Mouse (Mus musculus): ENCODE results near the gene Ppp1r35. TPM values are rescaled to one million over a fixed set of nuclear protein-coding genes. Genes with fewer than 3 reads are reported as not detected.

Gene Ppp1r35
- polyA plus RNA-seq, 1 experiment from 2014 or later, result 78.3 TPM

DNA sequence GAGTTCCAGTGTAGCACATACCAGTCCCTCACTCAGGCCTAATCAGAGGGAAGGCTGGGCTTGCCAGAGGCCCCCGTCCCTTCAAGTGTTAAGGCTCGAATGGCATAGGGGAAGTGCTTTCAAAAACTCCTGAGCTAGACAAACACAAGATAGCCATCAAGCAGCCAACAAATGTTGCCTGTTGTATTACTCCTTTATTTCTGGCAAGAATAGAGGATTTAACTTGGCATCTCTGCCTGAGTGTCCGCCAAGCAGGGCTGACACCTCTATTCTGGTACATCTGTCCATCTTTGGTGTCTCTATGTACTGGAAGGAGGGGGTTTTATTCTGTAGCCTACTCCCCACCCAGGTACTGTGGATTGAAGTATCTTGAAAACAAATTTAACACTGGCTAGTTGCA, 22.5 kb upstream of the Ppp1r35 start:
- DNase-seq (ENCODE audit: low spot score), result no peak
- Histone ChIP-seq H3K36me3 (peaks cover 79% of the 10 kb centered on the region), H3K4me1 (replicated peaks) (peaks cover 23% of the 10 kb centered on the region; the same call in 1 of the 2 replicates), H3K27me3 (ENCODE audit: insufficient read depth, poor library complexity, severe bottlenecking) (no peaks in the 10 kb centered on the region), H3K4me3 (no peak overlapping the region), H3K9me3 (no peaks in the 10 kb centered on the region), H3K27ac (no peak overlapping the region)
- 87% methylated on average over 3 of the region's 3 CpGs for WGBS

DNA sequence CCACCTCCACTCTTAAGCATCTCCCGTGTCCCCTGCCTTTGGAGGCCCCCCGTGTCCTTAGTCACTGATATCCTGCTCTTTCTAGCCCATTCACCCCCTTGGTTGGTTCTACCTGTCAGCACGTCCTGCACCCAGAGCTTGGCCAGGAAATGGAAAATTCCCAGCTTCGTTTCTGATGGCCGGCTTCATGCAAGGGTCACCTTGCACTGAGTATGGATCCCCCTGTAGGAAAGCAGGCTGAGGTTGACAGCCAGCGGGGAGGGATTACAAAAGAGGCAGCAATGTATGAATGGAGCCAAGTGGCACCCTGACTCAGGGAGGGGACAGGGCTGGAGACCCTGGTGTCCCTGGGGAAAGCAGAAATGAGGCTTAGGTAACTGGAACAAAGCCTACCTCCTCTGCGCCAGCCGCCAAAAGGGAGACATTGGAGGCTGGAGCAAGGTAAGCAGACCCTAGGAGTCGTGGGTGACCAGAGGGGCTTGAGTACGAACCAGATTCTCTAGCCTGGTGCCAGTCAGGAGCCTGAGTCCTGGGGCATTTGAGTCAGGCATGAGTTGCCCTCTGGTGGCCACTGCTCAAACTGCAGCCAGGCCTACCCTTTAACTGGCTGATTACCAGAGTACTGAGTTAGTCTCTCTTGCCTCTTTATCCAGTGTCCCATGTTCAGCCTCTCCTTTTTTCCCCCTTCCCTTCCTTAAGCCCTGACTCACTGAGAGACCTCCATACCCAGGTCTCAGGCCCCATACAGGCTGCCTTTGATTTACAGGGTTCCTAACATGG, 21.6 kb upstream of the Ppp1r35 start:
- no peaks in the 10 kb centered on the region for H3K27me3 ChIP-seq (ENCODE audit: insufficient read depth, poor library complexity, severe bottlenecking)
- peaks cover 23% of the 10 kb centered on the region; the same call in 1 of the 2 replicates for H3K4me1 ChIP-seq (replicated peaks)
- peak; percentile 83 for DNase-seq (ENCODE audit: low spot score)
- peaks cover 69% of the 10 kb centered on the region for H3K36me3 ChIP-seq
- H3K9me3 ChIP-seq, result no peaks in the 10 kb centered on the region
- H3K4me3 ChIP-seq, result no peak overlapping the region
- 46% methylated on average over 10 of the region's 10 CpGs for WGBS
- H3K27ac ChIP-seq, result no peak overlapping the region

DNA sequence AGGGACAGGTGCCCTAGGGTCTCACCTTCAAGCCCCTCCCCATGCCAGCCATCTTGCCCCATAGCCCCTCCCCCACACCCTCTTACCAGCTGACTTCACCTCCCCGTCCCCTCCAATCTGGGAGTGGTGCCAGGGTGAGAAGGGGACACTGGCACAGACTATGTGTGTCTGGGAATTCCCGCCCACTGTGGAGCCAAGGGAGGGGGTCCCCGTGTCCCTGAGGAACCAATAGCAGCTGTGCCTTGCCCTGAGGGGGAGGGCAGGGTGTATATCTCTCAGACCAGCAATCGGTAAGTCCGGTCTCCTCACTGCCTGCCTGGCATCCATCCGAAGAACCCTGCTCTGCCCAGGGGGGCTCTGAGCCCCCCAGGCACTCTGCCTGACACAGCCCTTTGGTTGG, 20.8 kb upstream of the Ppp1r35 start:
- no peak for DNase-seq (ENCODE audit: low spot score)
- WGBS, result 86% methylated on average over 6 of the region's 6 CpGs
- H3K27me3 ChIP-seq (ENCODE audit: insufficient read depth, poor library complexity, severe bottlenecking), result no peaks in the 10 kb centered on the region
- H3K36me3 ChIP-seq, result peaks cover 62% of the 10 kb centered on the region
- H3K9me3 ChIP-seq, result no peaks in the 10 kb centered on the region
- H3K4me3 ChIP-seq, result no peak overlapping the region
- H3K4me1 ChIP-seq (replicated peaks), result peaks cover 22% of the 10 kb centered on the region; the same call in 1 of the 2 replicates
- H3K27ac ChIP-seq, result no peak overlapping the region

DNA sequence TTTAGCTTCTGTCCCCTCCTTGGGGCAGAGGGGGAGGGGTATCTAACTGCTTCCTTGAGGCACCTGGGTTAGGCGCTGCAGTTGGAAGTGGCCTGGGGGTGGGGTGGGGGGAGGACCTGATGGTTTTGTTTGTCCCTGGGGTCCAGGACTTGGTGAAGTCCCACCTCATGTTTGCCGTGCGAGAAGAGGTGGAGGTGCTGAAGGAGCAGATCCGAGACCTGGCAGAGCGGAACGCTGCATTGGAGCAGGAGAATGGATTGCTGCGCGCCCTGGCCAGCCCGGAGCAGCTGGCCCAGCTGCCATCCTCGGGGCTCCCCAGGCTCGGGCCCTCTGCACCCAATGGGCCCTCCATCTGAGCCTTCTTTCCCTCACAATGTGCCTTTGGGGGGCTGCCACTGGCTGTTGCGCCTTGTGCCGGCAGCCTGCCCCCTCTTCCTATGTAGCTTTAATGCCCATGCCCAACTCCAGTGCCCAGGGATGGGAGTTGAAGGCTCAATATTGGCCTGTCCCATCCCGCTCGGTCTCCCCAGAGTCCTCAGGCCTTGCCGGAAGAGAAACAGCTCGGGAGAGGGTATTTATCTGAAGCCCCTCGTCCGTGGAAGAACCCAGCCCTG, 19.6 kb upstream of the Ppp1r35 start:
- H3K9me3 ChIP-seq, result no peaks in the 10 kb centered on the region
- H3K27me3 ChIP-seq (ENCODE audit: insufficient read depth, poor library complexity, severe bottlenecking), result no peaks in the 10 kb centered on the region
- H3K36me3 ChIP-seq, result peaks cover 51% of the 10 kb centered on the region
- peaks cover 16% of the 10 kb centered on the region; the same call in 1 of the 2 replicates for H3K4me1 ChIP-seq (replicated peaks)
- WGBS, result 91% methylated on average over 19 of the region's 19 CpGs
- H3K27ac ChIP-seq, result no peak overlapping the region
- no peak overlapping the region for H3K4me3 ChIP-seq
- no peak for DNase-seq (ENCODE audit: low spot score)

DNA sequence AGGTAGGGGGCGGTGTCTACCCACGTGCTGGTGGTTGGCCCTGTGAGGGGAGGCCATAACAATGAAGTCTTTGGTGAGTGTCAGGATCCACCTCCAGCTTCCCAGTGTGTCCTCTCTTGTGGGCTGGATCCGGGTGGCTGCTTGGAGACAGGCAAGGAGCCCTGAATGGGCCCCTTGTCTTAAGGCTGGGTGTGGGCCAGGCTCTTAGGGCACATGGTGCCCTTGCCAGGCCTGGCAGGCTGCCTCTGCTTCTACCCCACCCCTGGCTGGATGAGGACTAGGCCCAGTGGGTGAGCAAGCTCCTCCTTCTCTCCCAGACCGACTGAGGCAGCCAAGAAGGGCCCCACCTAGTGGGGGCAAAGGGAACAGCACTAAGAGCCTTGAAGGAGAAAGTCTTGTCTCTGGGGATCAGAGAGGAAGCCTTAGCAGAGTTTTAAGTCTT, 18.7 kb upstream of the Ppp1r35 start:
- WGBS, result 24% methylated on average over 4 of the region's 4 CpGs
- Histone ChIP-seq H3K9me3 (no peaks in the 10 kb centered on the region), H3K36me3 (peaks cover 44% of the 10 kb centered on the region), H3K27me3 (ENCODE audit: insufficient read depth, poor library complexity, severe bottlenecking) (no peaks in the 10 kb centered on the region), H3K4me3 (peak overlapping the region; percentile 9; the same call in 1 of the 2 replicates), H3K4me1 (replicated peaks) (peaks cover 24% of the 10 kb centered on the region; the same call in 1 of the 2 replicates), H3K27ac (peak overlapping the region; percentile 29; the same call in 1 of the 2 replicates)
- peak; percentile 78 for DNase-seq (ENCODE audit: low spot score)

DNA sequence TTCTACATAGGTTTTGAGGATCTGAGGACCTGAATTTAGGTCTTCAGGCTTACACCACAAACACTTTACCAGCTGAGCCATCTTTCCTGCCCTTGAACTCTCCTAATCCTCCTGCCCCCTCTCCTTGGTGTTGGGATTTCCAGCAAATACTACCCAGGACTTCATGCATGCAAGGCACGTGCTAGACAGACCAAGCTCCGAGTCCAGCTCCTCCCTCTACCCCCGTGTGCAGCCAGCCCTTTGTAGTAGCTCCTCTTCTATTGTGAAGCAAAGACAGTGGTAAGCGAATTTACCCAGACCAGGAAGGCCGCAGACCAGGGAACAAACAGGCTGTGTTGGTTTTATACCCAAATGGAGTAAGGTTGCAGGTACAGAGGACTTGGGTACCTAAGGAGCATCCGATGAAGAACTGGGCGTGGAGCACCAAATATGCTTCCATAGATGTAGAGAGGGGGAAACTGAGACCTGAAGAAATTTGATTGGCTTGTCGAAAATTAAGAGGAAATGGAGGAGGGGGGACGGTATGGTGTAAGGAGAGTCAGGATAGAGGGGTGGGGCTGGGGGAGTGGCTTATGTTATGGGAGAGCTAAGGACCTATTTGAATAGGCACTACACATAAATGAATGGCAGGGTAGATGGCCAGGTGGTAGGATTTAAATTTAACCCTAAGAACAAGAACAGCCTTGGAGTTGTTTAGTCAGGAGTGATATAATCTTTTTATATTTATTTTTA, 13.9 kb upstream of the Ppp1r35 start:
- Histone ChIP-seq H3K4me1 (replicated peaks) (peaks cover 26% of the 10 kb centered on the region; the same call in 1 of the 2 replicates), H3K9me3 (0 out of 2 replicates have a peak, but pooled peaks cover 2% of the 10 kb centered on the region), H3K4me3 (no peak overlapping the region), H3K27me3 (ENCODE audit: insufficient read depth, poor library complexity, severe bottlenecking) (no peaks in the 10 kb centered on the region), H3K27ac (no peak overlapping the region), H3K36me3 (peaks cover 4% of the 10 kb centered on the region; the same call in 1 of the 2 replicates)
- no peak for DNase-seq (ENCODE audit: low spot score)
- 57% methylated on average over 9 of the region's 9 CpGs for WGBS

DNA sequence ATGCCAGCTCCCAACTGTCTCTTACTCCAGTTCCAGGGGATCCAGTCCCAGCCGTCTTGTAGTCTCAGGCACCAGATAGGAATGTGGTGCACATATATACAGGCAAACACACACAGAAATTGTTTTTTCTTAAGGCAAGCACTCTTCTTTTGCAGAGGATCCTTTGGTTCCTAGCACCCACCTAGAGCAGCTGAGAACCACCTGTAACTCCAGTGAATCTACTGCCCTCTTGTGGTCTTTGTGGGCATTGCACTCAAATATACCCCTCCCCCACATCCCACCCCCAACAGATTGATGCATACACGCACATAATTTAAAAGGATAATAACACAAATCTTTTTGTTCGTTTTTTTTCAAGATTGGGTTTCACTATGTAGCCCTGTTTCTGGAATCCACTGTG, 12.4 kb upstream of the Ppp1r35 start:
- Histone ChIP-seq H3K4me3 (no peak overlapping the region), H3K27ac (no peak overlapping the region), H3K9me3 (0 out of 2 replicates have a peak, but pooled peaks cover 2% of the 10 kb centered on the region), H3K4me1 (replicated peaks) (peaks cover 24% of the 10 kb centered on the region; the same call in 1 of the 2 replicates), H3K27me3 (ENCODE audit: insufficient read depth, poor library complexity, severe bottlenecking) (no peaks in the 10 kb centered on the region), H3K36me3 (no peaks in the 10 kb centered on the region)
- no peak for DNase-seq (ENCODE audit: low spot score)
- 61% methylated on average over 3 of the region's 3 CpGs for WGBS

DNA sequence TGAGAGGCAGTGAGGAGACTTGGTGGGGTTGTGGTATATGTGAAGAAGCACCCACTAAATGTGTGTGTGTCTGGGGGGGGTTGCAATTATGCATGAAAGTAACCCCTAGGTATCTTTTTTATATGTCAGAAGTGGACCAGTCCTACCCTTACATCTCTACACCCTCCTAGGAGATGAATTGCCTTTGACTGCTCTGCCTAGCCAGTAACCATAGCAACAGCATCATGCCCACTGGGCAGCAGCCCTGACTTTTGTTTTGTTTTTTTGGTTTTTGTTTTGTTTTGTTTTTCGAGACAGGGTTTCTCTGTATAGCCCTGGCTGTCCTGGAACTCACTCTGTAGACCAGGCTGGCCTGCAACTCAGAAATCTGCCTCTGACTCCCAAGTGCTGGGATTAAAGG, 10.2 kb upstream of the Ppp1r35 start:
- Histone ChIP-seq H3K36me3 (no peaks in the 10 kb centered on the region), H3K27ac (no peak overlapping the region), H3K27me3 (ENCODE audit: insufficient read depth, poor library complexity, severe bottlenecking) (no peaks in the 10 kb centered on the region), H3K9me3 (0 out of 2 replicates have a peak, but pooled peaks cover 2% of the 10 kb centered on the region), H3K4me1 (replicated peaks) (peaks cover 24% of the 10 kb centered on the region; the same call in 1 of the 2 replicates), H3K4me3 (no peak overlapping the region)
- DNase-seq (ENCODE audit: low spot score), result no peak
- WGBS, result 43% methylated on average over 1 of the region's 1 CpGs

DNA sequence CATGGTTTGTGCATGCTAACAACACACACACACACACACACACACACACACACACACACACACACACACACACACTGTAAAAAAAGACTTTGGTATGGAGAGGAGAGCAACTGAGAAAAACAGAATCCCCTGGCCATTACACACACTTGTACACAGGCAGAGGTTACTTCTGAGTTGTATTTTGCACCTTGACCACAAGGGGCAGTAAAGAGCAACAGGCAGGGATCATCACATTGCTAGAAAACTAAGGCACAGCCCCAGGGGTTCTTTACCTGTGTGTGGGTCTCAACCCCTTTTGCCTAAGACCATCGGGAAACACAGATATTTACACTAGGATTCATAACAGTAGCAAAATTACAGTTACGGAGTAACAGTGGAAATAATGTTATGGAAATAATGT, 7.9 kb upstream of the Ppp1r35 start:
- Histone ChIP-seq H3K36me3 (no peaks in the 10 kb centered on the region), H3K4me3 (no peak overlapping the region), H3K27me3 (ENCODE audit: insufficient read depth, poor library complexity, severe bottlenecking) (no peaks in the 10 kb centered on the region), H3K9me3 (0 out of 2 replicates have a peak, but pooled peaks cover 2% of the 10 kb centered on the region), H3K4me1 (replicated peaks) (peaks cover 17% of the 10 kb centered on the region; the same call in 1 of the 2 replicates), H3K27ac (no peak overlapping the region)
- WGBS, result 34% methylated on average over 2 of the region's 2 CpGs
- peak; percentile 47 for DNase-seq (ENCODE audit: low spot score)

DNA sequence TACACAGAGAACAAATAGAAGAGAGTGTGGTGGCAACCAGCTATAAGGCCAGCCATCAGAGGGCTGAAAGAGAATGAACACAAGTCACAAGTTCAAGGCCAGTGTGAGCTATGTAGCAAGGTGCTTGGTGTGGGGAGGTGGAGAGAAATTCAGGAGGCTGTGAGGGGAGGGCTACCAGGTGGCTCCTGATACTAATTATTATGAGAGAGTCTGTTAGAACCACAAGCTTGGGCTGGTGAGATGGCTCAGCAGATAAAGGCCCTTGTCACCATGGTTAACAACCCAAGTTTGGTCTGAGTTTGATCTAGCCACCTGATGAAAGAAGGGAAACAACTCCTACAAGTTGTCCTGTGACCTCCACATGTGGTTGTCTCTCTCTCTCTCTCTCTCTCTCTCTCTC, 5.9 kb upstream of the Ppp1r35 start:
- no peak for DNase-seq (ENCODE audit: low spot score)
- H3K36me3 ChIP-seq, result no peaks in the 10 kb centered on the region
- H3K27me3 ChIP-seq (ENCODE audit: insufficient read depth, poor library complexity, severe bottlenecking), result no peaks in the 10 kb centered on the region
- H3K27ac ChIP-seq, result no peak overlapping the region
- H3K4me1 ChIP-seq (replicated peaks), result peaks cover 15% of the 10 kb centered on the region; the same call in 1 of the 2 replicates
- H3K9me3 ChIP-seq, result no peaks in the 10 kb centered on the region
- no peak overlapping the region for H3K4me3 ChIP-seq

DNA sequence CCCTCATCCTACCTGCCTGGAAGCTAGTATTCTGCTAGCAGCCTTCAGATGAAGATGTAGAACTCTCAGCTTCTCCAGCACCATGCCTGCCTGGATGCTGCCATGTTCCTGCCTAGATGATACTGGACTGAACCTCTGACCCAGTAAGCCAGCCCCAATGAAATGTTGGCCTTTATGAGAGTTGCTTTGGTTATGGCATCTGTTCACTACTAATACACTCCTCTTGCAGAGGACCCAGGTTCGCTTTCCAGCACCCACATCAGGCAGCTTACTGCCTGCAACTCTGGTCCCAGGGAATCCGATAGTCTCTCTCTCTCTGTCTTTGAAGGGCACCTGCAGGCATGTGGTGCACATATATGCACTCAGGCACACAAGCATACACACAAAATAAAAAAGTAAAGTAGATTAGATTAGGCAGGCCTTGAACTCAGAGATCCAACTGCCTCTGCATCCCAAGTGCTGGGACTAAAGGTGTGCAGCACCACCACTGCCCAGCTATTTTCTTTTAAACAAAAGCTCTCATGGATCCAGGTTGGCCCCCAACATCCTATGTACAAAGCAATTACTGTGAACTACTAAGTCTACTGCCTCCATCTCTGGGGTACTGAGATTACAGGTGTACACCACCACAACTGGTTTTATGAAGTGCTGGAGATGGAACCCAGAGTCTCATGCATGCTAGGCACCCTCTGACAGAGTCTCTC, 2.9 kb upstream of the Ppp1r35 start:
- Histone ChIP-seq H3K4me3 (no peak overlapping the region), H3K9me3 (no peaks in the 10 kb centered on the region), H3K4me1 (replicated peaks) (peaks cover 19% of the 10 kb centered on the region), H3K27me3 (ENCODE audit: insufficient read depth, poor library complexity, severe bottlenecking) (no peaks in the 10 kb centered on the region), H3K27ac (no peak overlapping the region), H3K36me3 (peaks cover 12% of the 10 kb centered on the region)
- WGBS, result 91% methylated on average over 2 of the region's 2 CpGs
- no peak for DNase-seq (ENCODE audit: low spot score)

DNA sequence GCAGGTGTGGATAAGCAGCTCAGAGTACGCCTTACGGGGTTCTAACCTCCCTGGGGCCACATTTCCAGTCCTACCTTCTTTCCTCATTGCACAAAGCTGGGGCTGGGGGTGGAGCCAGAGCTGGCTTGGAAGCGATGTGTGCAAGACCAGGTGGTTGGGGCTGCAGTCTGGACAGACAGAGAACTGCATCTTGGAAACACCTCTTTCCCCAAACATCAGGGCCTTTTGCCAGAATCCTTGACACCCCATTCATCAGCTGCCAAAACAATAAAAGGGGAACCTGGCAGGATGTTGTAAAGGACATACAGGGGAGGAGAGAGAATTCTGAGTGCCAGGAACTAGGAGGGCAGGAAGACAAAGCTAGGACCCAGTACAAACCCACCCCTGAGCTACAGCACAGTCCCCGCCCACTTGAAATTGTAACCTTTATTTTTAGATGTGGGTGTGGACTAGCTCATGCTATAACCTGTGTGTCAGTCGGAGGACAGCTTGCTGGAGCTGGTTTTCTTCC, 2.2 kb upstream of the Ppp1r35 start:
- 60% methylated on average over 5 of the region's 5 CpGs for WGBS
- no peak overlapping the region for H3K4me3 ChIP-seq
- H3K27me3 ChIP-seq (ENCODE audit: insufficient read depth, poor library complexity, severe bottlenecking), result no peaks in the 10 kb centered on the region

More for the DNA sequence above, 2.2 kb upstream of the Ppp1r35 start:
- Histone ChIP-seq H3K4me1 (replicated peaks) (peaks cover 22% of the 10 kb centered on the region), H3K36me3 (peaks cover 19% of the 10 kb centered on the region), H3K9me3 (no peaks in the 10 kb centered on the region), H3K27ac (no peak overlapping the region)
- DNase-seq (ENCODE audit: low spot score), result no peak
